Mouse (Mus musculus) yolk sac, embryonic 10.5 days (tissue): ENCODE data around the gene Rxfp4.
"Not testable (repeated sequence)": the region's sequence is repeated elsewhere in the genome, so short reads cannot be mapped to it uniquely, and the experiment has no call there.

Experiments
- DNase-seq: peaks from one replicate; pipeline ENCODE4 v3.0.0-alpha.2; 2017; ENCODE audit warnings: low spot score

Rxfp4 gene

GRCm38 (mm10) chr3:88609066-88609465, 43.9 kb downstream of the Rxfp4 start:
- DNase-seq, result no peak

GRCm38 (mm10) chr3:88607758-88608138, 45.2 kb downstream of the Rxfp4 start:
- DNase-seq, result no peak

- peak; percentile 85 for DNase-seq
Observed at GRCm38 (mm10) chr3:88607065-88607757, 45.7 kb downstream of the Rxfp4 start.

GRCm38 (mm10) chr3:88605666-88606065, 47.3 kb downstream of the Rxfp4 start, which contains the start of gene Arhgef2:
Gene Arhgef2, plus strand, starts transcription at chr3:88605966.
- DNase-seq, result not testable (repeated sequence)

- DNase-seq, result no peak
Observed at GRCm38 (mm10) chr3:88604863-88605262, 48.1 kb downstream of the Rxfp4 start.

GRCm38 (mm10) chr3:88603714-88604161, 49.2 kb downstream of the Rxfp4 start:
- DNase-seq, result peak; percentile 76

- no peak for DNase-seq
Observed at GRCm38 (mm10) chr3:88602466-88602865, 50.5 kb downstream of the Rxfp4 start.
